ENCODE assay signal across 8 mouse cellular contexts in genomic region chr11:78792465-78792864, GRCm38 (mm10). TPM values are rescaled to one million over a fixed set of nuclear protein-coding genes. Genes with fewer than 3 reads are reported as not detected.
DNase-seq lines count a peak whose midpoint lies in the region; ATAC-seq and TF ChIP-seq lines count a peak whose summit lies in the region.

No protein-coding gene starts in this region.

- peaks cover 23% of the 10 kb centered on the region for H3K4me1 ChIP-seq in kidney, embryonic 15.5 days
- peaks cover 7% of the 10 kb centered on the region; the same call in 1 of the 2 replicates for H3K4me1 ChIP-seq in kidney, adult 2 months (ENCODE audit: control insufficient read depth, insufficient read depth, low read length)
- peaks cover 8% of the 10 kb centered on the region; the same call in 1 of the 2 replicates for H3K4me1 ChIP-seq in cortical plate, adult 2 months (ENCODE audit: control insufficient read depth, insufficient read depth, low read length)
- H3K4me1 ChIP-seq in neural tube, embryonic 13.5 days (replicated peaks): peaks cover 37% of the 10 kb centered on the region

- TF ChIP-seq POLR2A in kidney, adult 2 months (IDR thresholded peaks at IDR 0.05; ENCODE audit: low read depth, low read length): no peak
- no peak for TF ChIP-seq POLR2A in cortical plate, adult 2 months (IDR thresholded peaks at IDR 0.05; ENCODE audit: extremely low read depth, insufficient read depth, low read length)

- H3K27ac ChIP-seq in kidney, embryonic 15.5 days: peak overlapping the region; percentile 83; the same call in 1 of the 2 replicates
- H3K27ac ChIP-seq in kidney, adult 2 months (ENCODE audit: insufficient read depth, low read depth, low read length): no peak overlapping the region
- peak overlapping the region; percentile 80 for H3K27ac ChIP-seq in cortical plate, adult 2 months (ENCODE audit: insufficient read depth, low read length)
- peak overlapping the region; percentile 94 for H3K27ac ChIP-seq in neural tube, embryonic 13.5 days (replicated peaks)

- DNase-seq in kidney, adult 2 months: no peak
- peak; percentile 38 to 69 for DNase-seq in left cerebral cortex, postnatal 10 days (ENCODE audit: extremely low spot score in 1 of 2, low spot score in 2 of 2)
- DNase-seq in cerebellum, adult 11 months: no peak
- DNase-seq in kidney, postnatal 36 days: no peak
- no peak for DNase-seq in heart, adult 9 months (ENCODE audit: low spot score in 2 of 2)

- peak overlapping the region; percentile 28 for H3K4me3 ChIP-seq in kidney, embryonic 15.5 days (replicated peaks)
- no peak overlapping the region for H3K4me3 ChIP-seq in kidney, adult 2 months (ENCODE audit: insufficient read depth, low read depth, low read length)
- H3K4me3 ChIP-seq in cortical plate, adult 2 months (ENCODE audit: insufficient read depth, low read length): no peak overlapping the region
- no peak overlapping the region for H3K4me3 ChIP-seq in neural tube, embryonic 13.5 days

- no peak for TF ChIP-seq CTCF in kidney, adult 2 months (conservative IDR thresholded peaks at IDR 0.05; ENCODE audit: insufficient read depth, insufficient read length, low read depth, low read length)
- TF ChIP-seq CTCF in cortical plate, adult 2 months (IDR thresholded peaks at IDR 0.05; ENCODE audit: extremely low read depth, insufficient read depth, low read length): no peak

- ATAC-seq in kidney, embryonic 15.5 days (replicated peaks; ENCODE audit: low FRiP score): no peak
- ATAC-seq in neural tube, embryonic 13.5 days (ENCODE audit: low read depth): peak; percentile 34

- intact Hi-C loops in left cerebral cortex, postnatal 10 days (cut with DNase I): no loop called here

- no peak overlapping the region for H3K9ac ChIP-seq in kidney, embryonic 15.5 days
- H3K9ac ChIP-seq in neural tube, embryonic 13.5 days: no peak overlapping the region

- H3K27me3 ChIP-seq in kidney, embryonic 15.5 days: no peaks in the 10 kb centered on the region
- no peaks in the 10 kb centered on the region for H3K27me3 ChIP-seq in kidney, adult 2 months (replicated peaks; ENCODE audit: control insufficient read depth, insufficient read depth, low read length)
- no peaks in the 10 kb centered on the region for H3K27me3 ChIP-seq in neural tube, embryonic 13.5 days

- no peaks in the 10 kb centered on the region for H3K9me3 ChIP-seq in kidney, embryonic 15.5 days (replicated peaks)
- no peaks in the 10 kb centered on the region for H3K9me3 ChIP-seq in neural tube, embryonic 13.5 days

- H3K36me3 ChIP-seq in kidney, embryonic 15.5 days: no peaks in the 10 kb centered on the region
- no peaks in the 10 kb centered on the region for H3K36me3 ChIP-seq in kidney, adult 2 months (ENCODE audit: control insufficient read depth, insufficient read depth, low read length)
- no peaks in the 10 kb centered on the region for H3K36me3 ChIP-seq in neural tube, embryonic 13.5 days

- H3K4me2 ChIP-seq in kidney, embryonic 15.5 days: peak overlapping the region; percentile 43
- H3K4me2 ChIP-seq in neural tube, embryonic 13.5 days: peak overlapping the region; percentile 39

- 31% methylated on average over 11 of the region's 11 CpGs for WGBS in kidney, embryonic 15.5 days
- WGBS in kidney, adult 2 months: 20% methylated on average over 11 of the region's 11 CpGs
- 17% methylated on average over 11 of the region's 11 CpGs for WGBS in neural tube, embryonic 13.5 days

RNA-seq across cellular contexts. Expression of gene Lyrm9, which starts 33.9 kb away (rescaled TPM):
- 22.5 and 25.5 TPM in 2 replicates for polyA plus RNA-seq in kidney, embryonic 15.5 days (2015; fragmentation: Nextera tagmentation; extraction: Ambion mirVana)
- 22.4 and 24.9 TPM in 2 replicates for polyA plus RNA-seq in kidney, adult 2 months (2012; rRNA removed)
- 19.1 and 20.5 TPM in 2 replicates for polyA plus RNA-seq in cortical plate, adult 2 months (2012; rRNA removed)
- 10 to 100 TPM; 30.2 to 32.4 TPM for total RNA-seq in left cerebral cortex, postnatal 10 days (2021)
- 28.8 and 33.6 TPM in 2 replicates for polyA plus RNA-seq in neural tube, embryonic 13.5 days (2015; fragmentation: Nextera tagmentation; extraction: Ambion mirVana)

RNA-seq across cellular contexts. Expression of gene Ccnq, which starts 40.9 kb away (rescaled TPM):
- 41.8 and 45.7 TPM in 2 replicates for polyA plus RNA-seq in kidney, embryonic 15.5 days (2015; fragmentation: Nextera tagmentation; extraction: Ambion mirVana)
- 56.9 and 60.1 TPM in 2 replicates for polyA plus RNA-seq in kidney, adult 2 months (2012; rRNA removed)
- 27.6 and 31.7 TPM in 2 replicates for polyA plus RNA-seq in cortical plate, adult 2 months (2012; rRNA removed)
- 10 to 100 TPM; 18.2 to 19.0 TPM for total RNA-seq in left cerebral cortex, postnatal 10 days (2021)
- polyA plus RNA-seq in neural tube, embryonic 13.5 days (2015; fragmentation: Nextera tagmentation; extraction: Ambion mirVana): 33.3 and 36.0 TPM in 2 replicates

Comparison
In these comparisons a context has a peak if more than half of its experiments do, and no peak if none do; other contexts are left out.
1. DNase-seq: peak in left cerebral cortex, postnatal 10 days (2 of 2); none in kidney, adult 2 months (single experiment), cerebellum, adult 11 months (single experiment), kidney, postnatal 36 days (0 of 2) and heart, adult 9 months (0 of 2).